Mouse (Mus musculus) olfactory bulb, adult 2 months (tissue): Measurements from ENCODE around the gene Prr7. TPM values are rescaled to one million over a fixed set of nuclear protein-coding genes. Genes with fewer than 3 reads are reported as not detected.
"Not testable (repeated sequence)": the region's sequence is repeated elsewhere in the genome, so short reads cannot be mapped to it uniquely, and the experiment has no call there.

Source experiments
- H3K27ac ChIP-seq: fragments of 200-500 bp; 2 replicates; pipeline ENCODE4 v1.5.1; 2012; ENCODE audit warnings: low read depth, low read length; ENCODE audit not compliant: insufficient read depth
- H3K4me1 ChIP-seq: fragments of 200-500 bp; 2 replicates; pipeline ENCODE4 v1.6.1; 2012; ENCODE audit warnings: low read length; ENCODE audit not compliant: control insufficient read depth, insufficient read depth
- H3K4me3 ChIP-seq: fragments of 200-500 bp; 2 replicates; pipeline ENCODE4 v1.5.1; 2012; ENCODE audit warnings: mild to moderate bottlenecking, low read depth, low read length, moderate library complexity; ENCODE audit not compliant: insufficient read depth
- CTCF ChIP-seq: fragments of 200-500 bp; IDR thresholded peaks from 2 replicates; pipeline ENCODE4 v1.5.1; 2012; ENCODE audit warnings: low read depth, mild to moderate bottlenecking, low read length, moderate library complexity; ENCODE audit not compliant: insufficient read depth
- POLR2A ChIP-seq: fragments of 200-500 bp; IDR thresholded peaks from 2 replicates; pipeline ENCODE4 v1.6.1; 2012; ENCODE audit warnings: mild to moderate bottlenecking, low read depth, low read length, moderate library complexity; ENCODE audit not compliant: insufficient read depth
- whole genome bisulfite sequencing: fragments of 180-500 bp; shearing (Covaris S2); methylation state at CpG from one replicate; pipeline ENCODE4 v1.1.7; 2018; 5-methylcytosine and 5-hydroxymethylcytosine counted together
- polyA plus RNA-seq: library from polyadenylated mRNA; stranded (reverse); fragments of >200 nt; gene quantifications from 2 replicates; pipeline ENCODE4 v1.2.4, GENCODE M21; 2012; ENCODE audit warnings: low replicate concordance; ENCODE audit not compliant: missing spikeins, insufficient read depth, insufficient read length

Gene Prr7
- polyA plus RNA-seq, 1 experiment: not detected

DNA sequence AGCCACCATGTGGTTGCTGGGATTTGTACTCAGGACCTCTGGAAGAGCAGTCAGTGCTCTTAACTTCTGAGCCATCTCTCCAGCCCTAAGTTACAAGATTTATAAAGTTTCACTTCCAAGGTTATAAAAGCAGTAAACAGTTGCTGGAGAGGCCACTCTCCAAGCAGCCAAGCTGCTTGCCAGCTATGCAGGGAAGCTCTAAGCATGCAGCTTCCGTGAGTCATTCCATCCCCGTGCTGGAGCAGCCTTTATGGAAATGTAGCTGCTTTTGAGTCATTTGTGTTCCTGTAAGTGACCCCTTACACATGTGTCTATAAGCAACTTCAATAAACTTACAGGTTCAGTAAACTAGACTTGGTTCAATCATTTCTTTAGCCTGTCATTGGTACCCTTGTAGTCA lies 33.5 kb upstream of the Prr7 start:
- no peak overlapping the region for H3K4me3 ChIP-seq
- TF ChIP-seq CTCF (no peak), POLR2A (no peak)
- no peak overlapping the region for H3K27ac ChIP-seq
- WGBS: 74% methylated on average over 2 of the region's 2 CpGs
- H3K4me1 ChIP-seq: no peaks in the 10 kb centered on the region

DNA sequence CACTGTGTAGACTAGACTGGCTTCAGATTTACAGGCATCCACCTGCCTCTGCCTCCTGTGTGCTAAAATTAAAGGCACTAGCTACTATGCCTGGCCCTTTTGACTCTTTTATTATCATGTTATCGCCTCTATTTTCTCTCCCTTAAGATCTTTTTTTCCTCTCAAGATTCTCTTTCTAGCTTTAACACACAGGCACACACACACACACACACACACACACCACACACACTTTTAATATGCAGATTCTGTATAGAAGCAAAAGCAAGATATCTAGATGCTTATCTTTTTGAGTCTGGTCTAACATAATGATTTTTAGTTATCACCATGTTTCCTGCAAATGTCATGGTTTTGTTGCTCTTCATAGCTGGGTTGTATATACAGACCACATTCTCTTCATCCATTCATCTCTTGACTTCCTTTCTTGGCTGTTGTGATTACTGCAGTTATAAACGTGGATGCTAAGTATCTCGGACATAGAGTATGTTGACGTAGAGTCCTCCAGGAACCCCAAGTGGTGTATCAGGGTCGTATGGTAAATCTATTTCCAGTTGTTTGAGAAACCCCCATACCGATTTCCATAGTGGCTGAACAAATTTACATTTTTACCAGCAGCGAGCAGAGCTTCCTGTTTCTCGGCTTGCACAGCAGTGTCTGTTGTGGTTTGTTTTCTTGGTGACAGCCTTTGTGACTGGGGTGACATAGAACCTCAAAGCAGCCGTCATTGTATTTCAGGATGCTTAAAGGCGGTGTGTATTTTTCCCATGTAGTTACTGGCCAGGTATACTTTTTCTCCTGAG lies 32.0 kb upstream of the Prr7 start:
- TF ChIP-seq POLR2A: no peak
- no peak for TF ChIP-seq CTCF
- Histone ChIP-seq H3K27ac (no peak overlapping the region), H3K4me3 (no peak overlapping the region), H3K4me1 (no peaks in the 10 kb centered on the region)
- WGBS: 75% methylated on average over 10 of the region's 10 CpGs

DNA sequence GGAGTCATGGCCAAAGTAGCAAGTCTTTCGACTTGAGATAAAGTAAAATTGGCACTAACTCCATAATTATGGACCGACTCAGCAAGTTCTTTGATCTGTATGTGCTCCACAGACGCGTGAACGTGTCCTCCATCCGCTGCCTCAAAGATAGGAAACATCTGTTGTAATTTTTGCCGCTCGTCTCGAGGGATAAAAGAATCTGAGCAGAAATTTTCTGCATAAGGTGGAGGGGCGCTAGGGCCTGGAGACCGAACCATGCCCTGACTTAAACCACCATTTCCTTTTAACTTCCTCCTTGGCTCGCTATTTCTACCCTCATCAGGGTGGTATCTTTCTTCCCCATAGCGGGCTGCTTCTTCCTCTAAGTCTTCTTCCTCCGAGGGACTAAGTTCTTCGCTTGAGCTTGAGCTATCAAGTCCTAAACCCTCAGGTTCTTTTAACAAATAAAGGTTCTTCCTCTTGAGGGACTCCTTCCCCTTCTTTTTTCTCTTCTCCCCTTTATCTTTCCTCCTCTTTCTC lies 26.9 kb upstream of the Prr7 start:
- H3K4me1 ChIP-seq, H3K4me3 ChIP-seq, H3K27ac ChIP-seq: not testable (repeated sequence)
- WGBS: 88% methylated on average over 15 of the region's 15 CpGs

DNA sequence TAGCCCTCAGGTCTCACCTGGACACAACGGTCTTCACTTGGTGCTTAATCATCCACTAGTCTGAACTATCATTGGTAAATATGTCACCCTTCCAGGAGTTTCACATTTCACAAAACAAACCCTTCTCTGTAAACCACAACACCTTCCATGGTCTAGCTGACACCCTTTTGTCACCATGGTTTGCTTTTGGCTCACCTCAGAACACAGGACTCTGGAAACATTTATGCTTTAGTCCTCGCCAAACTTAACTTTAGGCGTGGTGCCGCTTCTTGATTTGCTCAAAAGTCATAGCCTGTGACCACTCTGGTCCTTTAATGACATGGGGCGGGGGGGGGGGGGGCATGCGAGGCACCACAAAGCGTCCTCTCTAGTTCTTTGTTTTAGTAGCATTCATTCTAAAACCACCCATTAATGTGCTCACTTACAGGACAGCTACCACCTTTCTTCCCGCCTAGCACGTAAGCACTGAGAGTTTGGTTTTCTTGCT lies 20.2 kb upstream of the Prr7 start:
- peaks cover 15% of the 10 kb centered on the region for H3K4me1 ChIP-seq
- TF ChIP-seq CTCF (no peak), POLR2A (no peak)
- WGBS: 37% methylated on average over 9 of the region's 9 CpGs
- H3K4me3 ChIP-seq: no peak overlapping the region
- H3K27ac ChIP-seq: no peak overlapping the region

DNA sequence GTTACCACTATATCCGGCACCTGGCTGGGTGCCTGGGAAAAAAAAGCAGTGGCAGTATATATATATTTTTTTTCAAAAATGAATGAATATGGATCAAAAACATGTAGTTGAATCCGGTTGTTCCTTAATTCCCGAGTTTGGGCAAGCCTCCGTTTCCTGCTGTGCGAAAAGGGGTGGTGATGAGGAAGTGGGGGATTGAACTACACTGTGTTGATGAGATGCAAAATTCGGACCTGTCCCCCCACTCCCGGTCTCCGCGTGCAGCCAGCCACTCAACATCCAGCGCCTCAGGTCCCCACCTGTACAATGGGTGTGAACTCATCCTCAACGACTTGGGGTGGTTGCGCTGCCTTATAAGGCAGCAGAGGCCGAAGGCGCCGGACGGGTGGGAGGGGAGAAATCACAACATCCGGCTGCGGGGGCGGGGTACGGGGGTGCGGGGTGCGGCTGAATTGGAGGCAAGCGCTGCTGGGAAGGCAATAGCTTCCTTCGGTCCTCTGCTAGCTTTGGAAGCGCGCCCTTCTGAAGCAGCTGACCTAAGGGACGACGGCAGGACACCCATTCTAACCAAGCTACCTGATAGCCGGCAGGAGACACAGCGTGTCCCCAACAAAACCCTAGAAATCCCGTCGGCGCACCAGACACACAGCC lies 19.7 kb upstream of the Prr7 start:
- TF ChIP-seq CTCF: no peak
- TF ChIP-seq POLR2A: peak; percentile 70; the same call in 1 of the 2 replicates
- Histone ChIP-seq H3K4me1 (peaks cover 20% of the 10 kb centered on the region), H3K27ac (peak overlapping the region; percentile 86), H3K4me3 (peak overlapping the region; percentile 63)
- under 1% methylated on average over 33 of the region's 33 CpGs for WGBS

DNA sequence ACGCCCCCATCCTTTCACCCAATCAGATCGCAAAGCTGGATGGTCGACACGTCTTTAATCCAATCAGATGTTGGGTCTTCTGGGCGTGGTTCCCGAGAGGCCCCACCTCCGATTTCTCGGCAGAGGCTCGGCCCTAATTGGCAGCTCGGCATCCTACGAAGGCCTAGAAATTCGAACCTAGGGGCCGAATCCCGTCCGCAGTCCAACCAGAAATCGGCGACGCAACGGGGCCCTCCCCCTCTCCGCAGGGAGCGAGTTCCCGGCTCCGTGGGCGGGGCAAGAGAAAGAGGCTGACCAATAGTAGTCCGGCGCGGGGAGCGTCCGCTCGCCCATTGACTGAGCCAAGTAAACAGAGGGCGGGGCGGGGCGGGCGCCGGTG lies 19.1 kb upstream of the Prr7 start, which contains the start of gene Grk6:
Gene Grk6 (plus strand): TSS at position 136 of the 379 bp plus-strand sequence.
- Histone ChIP-seq H3K4me1 (peaks cover 20% of the 10 kb centered on the region), H3K4me3 (peak within 1 kb of the TSS; percentile 63), H3K27ac (peak within 1 kb of the TSS; percentile 86)
- whole genome bisulfite sequencing: under 1% methylated on average over 35 of the region's 35 CpGs
- TF ChIP-seq CTCF: no peak
- no peak for TF ChIP-seq POLR2A

DNA sequence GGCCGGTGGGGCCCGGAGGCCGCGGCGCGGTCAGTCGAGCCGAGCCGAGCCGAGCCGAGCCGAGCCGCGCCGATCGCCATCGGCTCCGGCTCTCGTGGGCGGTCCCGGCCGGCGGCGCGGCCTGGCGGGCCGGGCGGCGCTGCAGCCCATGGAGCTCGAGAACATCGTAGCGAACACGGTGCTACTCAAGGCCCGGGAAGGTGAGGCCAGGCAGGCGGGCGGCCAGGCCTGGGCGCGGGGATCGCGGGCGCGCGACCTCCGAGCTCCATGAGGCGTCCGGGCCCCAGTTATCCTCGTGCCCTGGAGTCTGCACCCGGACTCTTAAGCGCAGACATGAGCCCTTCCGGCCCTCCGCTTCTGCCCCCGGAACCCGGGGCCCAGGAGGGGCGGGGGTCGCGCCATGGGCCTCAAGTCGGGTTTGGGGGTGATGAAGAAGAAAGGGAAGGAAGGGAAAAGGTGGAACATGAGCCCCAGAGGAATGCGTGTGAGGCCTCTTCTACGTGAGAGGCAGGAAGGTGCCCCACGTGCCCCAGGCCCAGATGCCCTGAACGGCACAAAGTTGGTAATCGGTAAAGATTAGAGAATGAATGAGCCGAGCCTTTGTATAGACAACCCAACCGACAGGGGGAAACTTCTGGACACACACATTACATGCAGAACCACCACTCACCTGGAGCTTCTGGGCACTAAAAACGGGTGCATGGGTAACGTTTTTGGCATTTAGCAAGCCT lies 18.5 kb upstream of the Prr7 start:
- H3K4me1 ChIP-seq: peaks cover 22% of the 10 kb centered on the region
- WGBS: 3% methylated on average over 66 of the region's 66 CpGs
- H3K27ac ChIP-seq: 0 out of 2 replicates have a peak overlapping the region, but pooled peaks have one; percentile 18
- TF ChIP-seq POLR2A (peak; percentile 50; the same call in 1 of the 2 replicates), CTCF (no peak)
- peak overlapping the region; percentile 63 for H3K4me3 ChIP-seq

DNA sequence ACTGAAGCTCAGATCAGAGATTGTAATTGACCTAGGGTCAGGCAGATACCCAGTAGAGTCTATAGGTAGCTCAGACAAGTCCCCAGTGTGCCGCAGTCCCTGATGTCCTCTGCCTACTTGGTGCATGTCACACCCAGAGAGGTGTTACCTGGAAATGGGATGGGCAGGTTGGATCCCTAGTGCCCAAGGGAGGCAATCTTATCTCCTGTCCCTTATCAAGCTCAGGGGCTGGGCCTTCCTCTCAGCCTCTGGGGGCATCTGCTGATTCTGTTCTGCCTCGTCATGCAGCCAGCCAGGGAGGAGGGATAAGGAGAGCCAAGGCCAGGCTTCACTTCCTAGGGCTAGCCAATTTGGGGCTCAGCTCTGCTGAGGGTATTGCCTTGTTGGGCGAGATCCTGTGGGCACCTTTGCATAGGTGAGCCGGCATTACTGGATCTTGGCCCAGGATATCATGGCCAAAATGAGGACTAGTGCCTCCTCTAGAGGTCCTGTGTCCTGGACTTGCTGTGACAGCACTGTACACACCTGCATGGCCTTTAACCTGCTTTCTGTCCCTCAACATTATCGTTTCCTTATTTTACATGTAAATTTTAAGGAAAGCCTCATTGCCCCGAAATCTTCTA lies 17.5 kb upstream of the Prr7 start:
- H3K4me3 ChIP-seq: no peak overlapping the region
- 81% methylated on average over 6 of the region's 6 CpGs for whole genome bisulfite sequencing
- H3K4me1 ChIP-seq: peaks cover 25% of the 10 kb centered on the region
- no peak for TF ChIP-seq CTCF
- no peak for TF ChIP-seq POLR2A
- H3K27ac ChIP-seq: no peak overlapping the region

DNA sequence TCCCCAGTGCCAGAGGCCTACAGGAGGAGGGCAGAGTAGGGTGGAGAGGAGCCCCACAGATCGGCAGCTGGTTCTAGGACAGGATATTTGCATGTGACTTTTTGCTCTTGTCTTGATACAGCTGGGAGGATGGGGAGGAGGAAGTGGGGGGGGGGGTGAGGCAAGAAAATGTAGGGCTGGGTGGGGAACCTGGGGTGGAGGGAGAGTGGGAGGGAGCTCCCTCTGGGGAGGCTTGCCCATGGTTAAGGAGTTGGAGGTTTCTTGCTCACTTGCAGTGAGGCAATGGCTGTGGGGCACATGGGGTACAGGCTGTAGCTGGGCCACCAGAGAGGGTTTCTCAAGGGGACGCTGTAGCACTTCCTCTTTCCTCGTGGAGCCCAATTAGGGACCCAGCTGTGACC lies 16.5 kb upstream of the Prr7 start:
- TF ChIP-seq POLR2A (no peak), CTCF (no peak)
- H3K27ac ChIP-seq: no peak overlapping the region
- WGBS: 51% methylated on average over 3 of the region's 3 CpGs

More for the DNA sequence above, 16.5 kb upstream of the Prr7 start:
- Histone ChIP-seq H3K4me1 (peaks cover 25% of the 10 kb centered on the region), H3K4me3 (no peak overlapping the region)
